Mouse (Mus musculus) CD4-positive helper T cell, adult 2 months (primary cell): ENCODE results near the gene Dhrs2.

Experiments
- DNase-seq: peaks from one replicate; pipeline ENCODE4 v3.0.0-alpha.2; 2012; ENCODE audit warnings: low read depth, missing footprints, low spot score

Gene Dhrs2

DNA sequence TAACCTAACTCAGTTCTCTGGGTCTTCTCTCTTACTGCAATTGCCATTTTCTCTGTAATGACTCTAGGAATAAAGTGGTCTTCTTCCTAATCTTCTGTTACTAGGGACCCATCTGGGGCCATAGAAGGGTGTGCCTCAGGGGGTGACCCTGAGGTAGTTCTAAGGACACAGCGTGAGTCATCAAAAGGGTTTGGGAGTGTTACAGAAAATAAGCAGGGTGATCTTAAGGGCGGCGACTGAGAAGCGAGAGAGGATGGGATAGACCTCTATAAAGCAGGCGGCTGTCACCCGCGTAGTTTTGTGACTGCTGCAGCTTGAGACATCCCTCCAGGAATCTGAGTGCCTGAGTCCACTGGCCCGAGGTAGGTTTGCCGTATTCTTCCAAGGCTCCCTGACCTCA is at the start of gene Dhrs2:
TSS of gene Dhrs2 (plus strand) at position 301 of the 400 bp plus-strand sequence.
- no peak for DNase-seq

DNA sequence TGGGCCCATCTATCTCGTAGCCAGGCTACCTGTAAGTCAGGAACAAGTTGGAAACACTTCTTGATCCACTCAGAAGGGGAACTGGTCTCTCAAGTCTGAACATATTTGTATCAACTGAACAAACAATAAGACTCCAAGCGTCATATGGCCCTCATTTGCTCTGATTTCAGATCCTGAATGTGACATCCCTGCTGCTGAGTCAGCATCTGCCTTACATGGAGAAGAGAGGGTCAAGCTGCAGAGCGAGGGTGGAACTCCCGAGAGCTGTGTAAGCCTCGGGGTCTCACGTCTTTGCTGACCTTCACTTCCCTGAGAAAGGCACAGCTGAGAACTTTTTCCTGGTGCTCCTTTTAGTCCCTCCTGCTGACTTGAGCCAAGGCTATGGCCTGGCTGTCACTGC is 47.6 kb upstream of the Dhrs2 start:
- DNase-seq, result no peak

DNA sequence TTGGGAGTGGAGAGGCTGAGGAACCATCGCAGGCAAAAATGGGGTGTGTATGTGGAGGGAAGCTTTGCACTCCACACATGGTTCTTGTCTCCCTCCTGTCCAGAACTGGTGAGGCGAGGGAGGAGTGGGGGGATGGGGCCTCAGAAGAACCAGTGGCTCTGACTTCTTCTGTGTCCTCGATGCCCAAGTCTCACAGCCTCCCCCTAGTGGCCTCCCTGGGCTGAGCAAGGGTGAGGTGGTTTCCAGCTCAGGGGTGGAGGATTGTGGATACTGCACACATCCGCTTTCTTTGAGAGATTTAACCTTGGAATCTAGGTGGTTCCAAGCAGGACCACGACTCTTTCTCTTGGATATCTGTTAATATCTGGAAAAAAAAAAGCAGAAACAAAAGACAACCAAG is 44.5 kb upstream of the Dhrs2 start:
- DNase-seq, result peak; percentile 42

DNA sequence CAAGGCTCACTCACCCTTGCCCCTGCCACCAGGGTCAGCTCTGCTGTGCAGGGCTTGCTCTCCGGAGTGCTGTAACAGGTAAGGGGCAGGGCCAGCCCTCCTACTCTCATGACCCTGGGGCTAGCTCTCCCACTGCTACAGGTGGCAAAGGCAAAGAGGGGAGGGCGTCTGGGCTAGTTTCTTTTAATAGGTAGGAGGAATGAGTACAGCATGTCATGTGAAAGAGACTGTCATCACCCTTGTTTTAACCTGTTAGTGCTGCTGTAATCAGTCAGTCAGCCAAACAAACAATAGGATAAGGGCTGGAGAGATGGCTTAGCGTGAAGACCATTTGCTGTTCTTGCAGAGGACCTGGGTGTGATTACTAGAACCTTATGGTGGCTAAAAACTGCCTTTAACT is 40.9 kb upstream of the Dhrs2 start:
- no peak for DNase-seq

DNA sequence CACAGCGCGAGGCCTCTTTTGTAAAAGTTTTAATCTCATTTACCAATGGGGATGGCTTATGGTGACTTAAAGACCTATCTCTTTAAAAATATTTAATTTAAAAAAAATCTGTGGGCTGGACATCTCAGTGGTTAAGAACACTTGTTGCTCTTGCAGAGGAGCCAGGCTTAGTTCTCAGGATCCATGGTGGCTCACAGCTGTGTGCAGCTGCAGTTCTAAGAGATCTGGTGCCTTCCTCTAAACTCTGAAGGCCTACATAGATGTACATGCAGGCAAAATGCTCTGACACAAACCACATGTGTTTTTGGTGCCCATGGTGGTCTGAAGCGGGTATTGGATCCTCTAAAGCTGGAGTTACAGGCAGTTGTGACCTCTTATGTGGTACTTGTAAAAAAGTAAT is 38.6 kb upstream of the Dhrs2 start:
- no peak for DNase-seq

DNA sequence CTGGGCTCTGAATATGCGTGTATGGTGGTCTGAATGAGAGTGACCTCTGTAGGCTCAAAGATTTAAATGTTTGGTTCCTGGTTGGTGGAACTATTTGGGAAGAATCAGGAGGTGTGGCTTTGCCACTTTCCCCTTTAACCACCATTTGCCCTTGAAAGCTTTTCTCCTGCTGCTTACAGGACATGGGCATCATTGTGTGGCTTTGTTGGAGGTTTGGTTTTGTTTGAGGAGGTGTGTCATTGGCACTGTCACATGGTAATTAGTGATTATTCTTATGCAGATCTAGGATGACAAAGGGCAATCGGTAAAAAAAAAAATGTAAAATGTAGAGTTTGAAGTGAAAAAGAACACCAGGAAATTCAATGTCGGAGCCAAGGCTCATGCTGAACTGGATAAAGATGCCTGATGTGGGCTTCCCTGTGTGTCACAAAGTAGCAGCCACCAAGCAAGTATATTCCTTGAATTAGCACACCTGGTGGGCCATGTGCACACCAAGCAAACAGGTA is 37.1 kb upstream of the Dhrs2 start:
- DNase-seq, result no peak

DNA sequence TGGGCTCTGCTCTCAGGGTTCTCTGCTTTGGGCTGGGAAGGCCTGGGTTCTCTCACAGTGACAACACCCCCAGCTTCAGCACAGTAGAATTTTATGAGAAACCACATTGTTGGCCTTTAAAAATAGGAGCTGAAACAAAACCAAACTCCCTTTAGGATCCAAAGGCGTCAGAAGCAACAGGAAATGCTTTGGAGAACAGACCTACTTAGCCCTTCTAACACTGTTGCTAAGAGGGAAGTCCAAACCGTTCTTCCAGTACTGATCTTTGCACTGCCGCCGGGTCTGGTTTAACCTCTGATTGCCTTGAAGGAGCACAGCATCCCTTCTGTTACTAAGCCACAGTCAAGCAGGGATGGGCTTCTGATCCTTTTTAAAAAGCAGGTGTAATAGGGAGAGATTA is 33.3 kb upstream of the Dhrs2 start:
- DNase-seq, result no peak

DNA sequence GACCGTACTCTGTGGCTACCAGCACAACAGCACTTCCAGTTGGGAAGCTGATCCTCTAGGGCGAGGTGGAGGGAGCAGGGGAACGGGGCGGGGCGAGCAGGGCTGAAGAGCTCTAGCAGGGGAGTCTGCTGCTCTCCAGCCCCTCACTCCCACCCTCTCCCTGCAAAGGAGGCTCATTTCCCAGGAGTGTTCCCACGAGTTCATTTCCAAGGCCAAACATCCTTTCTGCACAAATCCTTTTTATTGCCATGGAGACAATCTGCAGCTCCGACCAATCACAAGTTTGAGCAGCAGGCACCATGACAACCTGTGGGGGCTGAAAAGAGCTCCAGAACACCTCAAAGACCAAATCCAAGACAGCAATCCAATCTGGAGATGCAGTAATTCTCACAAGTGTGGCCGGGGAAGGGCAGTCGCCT is 32.4 kb upstream of the Dhrs2 start:
- DNase-seq, result no peak

DNA sequence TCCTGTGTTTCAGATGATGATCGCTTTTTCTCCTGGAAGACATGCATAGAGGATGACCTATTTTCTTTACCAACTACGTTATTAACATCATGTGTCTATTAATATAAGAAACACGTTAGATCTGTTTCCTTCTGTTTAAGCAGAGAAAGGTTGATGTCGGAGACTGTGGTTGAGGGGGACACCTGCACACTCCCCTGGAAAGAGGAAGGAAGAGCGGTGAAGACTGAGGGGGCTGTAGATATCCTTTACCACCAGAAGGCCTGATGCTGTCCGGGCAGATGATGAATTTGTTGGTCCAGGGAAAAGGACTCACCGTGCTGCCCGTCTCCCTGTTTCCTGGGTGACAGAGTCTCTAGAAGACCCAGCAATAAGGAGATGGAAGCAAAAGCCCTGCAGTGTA is 28.5 kb upstream of the Dhrs2 start:
- DNase-seq, result no peak

DNA sequence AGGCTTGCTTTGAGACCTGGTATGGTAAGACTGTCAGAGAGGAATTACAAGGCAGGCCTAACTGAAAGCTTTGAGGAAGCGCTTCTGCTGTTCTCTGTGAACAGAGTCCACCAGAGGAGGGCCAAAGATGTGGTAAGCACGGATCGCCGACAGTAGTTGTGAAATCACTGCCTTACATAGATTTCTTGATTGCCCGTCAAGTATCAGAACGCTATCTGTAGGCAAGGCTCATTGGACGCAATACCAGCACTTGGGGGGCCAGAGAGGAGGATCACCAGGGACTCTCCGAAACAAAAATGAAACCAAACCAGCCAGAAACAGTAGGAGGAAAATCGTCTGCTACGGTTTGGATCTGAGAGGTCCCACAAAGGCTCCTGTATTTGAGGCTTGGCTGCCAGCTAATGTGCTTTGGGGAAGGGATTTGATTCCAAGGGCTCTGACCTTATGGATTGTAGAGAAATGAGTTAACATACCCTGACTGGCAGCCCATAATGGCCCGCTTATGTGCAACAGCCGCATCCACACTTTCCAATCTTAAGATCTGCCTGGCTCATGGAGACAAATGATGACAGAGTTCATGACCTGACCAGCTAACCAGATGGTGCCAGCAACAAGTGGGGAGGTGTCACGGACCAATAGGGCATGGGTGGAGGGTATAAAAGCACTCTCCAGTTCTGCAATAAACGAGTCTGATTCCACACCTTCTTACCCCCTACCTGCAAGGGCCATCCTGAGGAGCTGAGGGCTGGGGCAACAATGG is 27.8 kb upstream of the Dhrs2 start:
- DNase-seq, result peak; percentile 59

DNA sequence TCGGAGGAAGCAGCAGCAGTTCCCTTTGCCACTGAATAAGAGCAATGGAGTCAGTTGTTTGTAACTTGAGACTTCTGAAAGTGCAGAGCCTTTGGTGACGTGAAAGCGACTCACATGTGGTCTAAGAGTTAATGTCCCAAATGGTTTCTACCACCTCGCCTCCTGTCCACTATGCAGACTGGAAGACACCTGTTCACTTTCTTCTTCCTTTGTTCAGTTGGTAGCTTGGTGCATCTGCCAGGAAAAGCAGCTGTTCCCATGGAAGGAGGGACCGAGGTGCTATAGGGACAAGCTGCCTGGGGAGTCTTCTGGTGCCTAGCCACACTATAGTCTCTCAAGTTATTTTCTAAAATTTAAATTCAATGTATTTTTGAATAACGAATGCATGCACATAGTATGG is 27.0 kb upstream of the Dhrs2 start:
- DNase-seq, result no peak

DNA sequence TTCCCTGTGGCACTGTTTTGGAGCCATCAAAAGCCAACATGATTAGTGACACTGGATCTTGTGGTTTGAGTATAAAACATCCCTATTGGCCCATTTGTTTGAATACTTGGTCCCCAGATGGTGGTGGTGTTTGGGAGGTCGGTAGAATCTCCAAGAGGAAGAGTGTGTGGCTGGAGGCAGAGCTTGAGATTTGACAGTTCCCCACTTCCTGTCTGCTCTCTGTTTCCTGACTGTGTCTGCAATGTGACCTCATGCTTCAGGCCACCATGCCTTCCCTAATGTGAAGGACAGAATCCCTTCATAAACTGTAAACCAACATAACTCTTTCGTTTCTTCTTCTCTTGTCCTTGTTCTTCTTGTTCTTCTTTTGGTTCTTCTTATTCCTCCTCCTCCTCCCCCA is 24.7 kb upstream of the Dhrs2 start:
- DNase-seq, result no peak

DNA sequence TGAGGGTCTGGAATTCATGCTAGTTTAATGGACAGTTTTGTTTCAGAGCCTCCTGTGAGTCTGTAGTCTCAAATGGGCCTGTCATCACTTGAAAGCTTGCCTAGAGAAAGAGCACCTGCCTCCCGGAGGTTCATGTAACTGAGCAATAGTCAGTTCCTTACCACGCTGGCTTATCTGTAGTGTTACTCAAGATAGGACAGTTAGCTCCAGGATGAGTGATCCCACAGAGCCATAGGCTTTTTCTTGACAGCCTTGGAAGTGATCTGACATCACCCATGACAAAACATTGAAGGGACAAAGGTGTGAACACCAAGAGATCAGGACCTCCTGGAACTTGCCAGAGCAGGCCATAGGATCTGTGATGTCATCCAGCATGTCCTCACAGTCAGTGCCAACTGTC is 23.6 kb upstream of the Dhrs2 start:
- no peak for DNase-seq

DNA sequence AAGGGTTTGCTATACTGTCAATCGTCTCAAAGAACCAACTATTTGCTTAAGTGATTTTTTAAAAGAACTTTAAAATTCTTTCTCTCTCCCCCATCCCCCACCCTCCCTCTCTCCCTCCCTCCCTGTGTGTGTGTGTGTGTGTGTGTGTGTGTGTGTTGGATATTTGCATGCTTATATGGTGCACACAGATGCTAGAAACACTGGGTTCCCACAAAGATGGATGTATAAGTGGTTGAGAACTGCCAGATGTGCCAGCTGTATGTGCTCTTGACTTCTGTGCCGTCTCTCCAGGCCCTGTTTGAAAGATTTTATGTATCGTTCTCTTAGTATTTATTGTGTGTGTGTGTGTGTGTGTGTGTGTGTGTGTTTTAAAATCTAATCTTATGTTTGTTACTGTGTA is 17.3 kb upstream of the Dhrs2 start:
- no peak for DNase-seq

DNA sequence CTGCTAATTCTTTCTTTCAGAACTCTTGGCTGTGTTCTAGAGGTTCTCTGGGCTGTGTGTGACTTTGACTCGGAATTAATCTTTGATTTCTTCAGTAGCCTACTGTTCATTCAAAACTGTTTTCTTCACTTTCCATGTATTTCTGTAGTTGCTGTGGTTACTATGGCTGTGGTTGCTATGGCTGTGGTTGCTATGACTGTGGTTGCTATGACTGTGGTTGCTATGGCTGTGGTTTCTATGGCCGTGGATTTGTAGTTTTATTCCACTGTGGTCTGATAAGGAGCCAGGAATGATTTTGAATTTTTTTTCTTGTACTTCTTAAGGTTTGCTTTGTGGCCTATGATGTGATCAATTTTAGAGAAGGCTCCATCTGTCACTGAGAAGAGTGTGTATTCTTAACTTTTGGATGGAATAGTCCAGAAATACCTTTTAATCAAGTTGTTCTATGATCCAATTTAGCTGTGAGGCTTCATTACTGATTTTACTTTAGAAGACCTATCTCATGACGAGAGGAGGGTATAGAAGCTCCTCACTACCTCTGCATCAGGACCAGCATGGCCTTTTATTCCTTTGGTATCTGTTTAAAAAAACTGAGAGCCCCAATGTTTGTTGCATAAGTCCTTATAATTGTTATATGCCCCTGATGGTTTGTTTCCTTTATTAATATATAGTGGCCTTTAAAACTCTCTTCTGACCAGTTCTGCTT is 16.6 kb upstream of the Dhrs2 start:
- peak; percentile 41 for DNase-seq

DNA sequence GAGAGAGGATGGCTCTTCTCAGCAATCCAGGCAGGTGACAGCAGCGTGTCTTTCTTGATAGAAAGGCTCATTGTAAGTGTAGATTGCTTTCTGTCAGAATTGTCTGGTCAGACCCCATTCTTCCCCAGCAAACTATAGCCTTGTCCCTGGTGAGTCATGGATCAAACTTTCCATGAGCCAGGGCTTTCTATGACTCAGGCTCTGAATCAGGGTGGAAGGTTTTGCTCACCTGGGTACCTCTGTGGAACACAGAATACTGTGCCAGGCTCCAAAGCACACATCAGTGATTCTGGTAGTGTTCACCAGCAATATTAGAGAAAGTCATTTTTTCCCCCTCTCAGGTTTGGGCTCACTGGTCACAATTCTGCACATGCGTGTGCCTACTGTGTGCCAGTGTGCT is 13.5 kb upstream of the Dhrs2 start:
- no peak for DNase-seq

DNA sequence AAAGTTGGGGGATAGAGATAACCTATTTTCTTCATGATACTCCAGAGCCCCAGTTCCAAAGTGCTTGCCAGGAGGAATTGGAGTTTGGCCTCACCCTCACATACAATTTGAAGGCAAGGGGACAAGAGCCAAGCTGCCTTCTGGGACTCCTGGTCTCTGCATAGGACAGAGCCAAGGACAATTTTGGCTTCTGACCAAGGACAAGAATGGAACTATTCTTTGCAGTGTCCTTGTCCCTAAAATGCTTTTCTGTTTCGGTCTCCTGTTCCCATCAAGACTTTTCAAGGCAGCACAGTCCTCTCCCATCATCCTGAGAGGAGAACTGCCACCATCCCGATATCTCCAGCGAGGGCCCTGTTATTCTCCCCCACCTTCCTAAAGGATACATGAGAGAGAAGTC is 8.2 kb upstream of the Dhrs2 start:
- no peak for DNase-seq

DNA sequence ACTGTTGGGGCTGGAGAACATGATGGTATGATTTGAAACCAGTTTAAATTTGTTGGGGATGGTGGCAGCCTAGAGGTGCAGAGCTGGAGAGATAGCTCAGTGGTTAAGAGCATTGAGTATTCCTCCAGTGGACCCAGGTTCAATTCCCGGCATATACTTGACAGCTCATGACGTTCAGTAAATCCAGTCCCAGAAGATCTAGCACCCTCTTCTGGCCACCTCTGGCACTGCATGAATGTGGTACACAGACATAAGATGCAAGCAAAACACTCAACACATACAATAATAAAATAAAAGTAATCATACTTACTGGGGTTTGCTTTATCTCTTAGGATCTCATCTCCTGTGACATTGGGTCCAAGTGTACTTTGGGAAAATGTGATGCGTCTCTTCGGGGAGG is 7.3 kb upstream of the Dhrs2 start:
- peak; percentile 50 for DNase-seq

DNA sequence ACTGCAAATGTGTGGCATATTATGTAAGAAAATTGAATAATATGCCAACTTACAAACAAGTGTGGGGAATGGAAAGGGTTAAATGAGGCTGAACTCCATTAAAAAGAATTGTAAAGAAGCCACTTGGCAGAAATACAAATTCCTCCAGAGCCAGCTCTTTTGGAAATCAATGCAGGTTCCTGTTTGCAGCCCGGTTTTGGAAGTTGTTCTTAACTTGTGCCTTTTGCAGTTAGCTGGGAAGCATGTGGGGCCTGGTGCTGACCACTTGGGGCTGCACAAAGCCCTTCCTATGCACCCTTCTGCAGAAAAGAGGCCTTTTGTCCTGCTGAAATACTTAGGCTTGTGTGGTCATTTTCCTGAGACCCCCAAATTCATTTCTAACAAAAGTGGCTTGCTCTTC is 1.4 kb downstream of the Dhrs2 start:
- no peak for DNase-seq

DNA sequence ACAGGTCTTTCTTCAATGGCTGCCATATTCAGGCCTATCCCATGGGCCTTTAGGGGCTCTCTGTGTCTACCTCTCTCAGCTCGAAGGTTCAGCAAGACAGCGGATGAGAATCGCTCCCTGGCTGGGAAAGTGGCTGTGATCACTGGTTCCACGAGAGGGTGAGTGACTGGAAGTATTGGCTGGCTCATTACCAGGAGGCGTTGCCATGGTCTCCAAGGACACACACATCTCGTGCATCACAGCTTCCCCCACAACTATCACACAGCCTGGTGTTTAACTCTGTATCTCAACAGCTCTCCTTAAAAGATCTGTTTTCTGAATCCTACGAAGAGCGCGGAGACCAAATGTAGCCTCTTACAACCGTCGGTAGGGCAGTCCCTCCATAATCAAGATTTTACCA is 12.8 kb downstream of the Dhrs2 start:
- no peak for DNase-seq

DNA sequence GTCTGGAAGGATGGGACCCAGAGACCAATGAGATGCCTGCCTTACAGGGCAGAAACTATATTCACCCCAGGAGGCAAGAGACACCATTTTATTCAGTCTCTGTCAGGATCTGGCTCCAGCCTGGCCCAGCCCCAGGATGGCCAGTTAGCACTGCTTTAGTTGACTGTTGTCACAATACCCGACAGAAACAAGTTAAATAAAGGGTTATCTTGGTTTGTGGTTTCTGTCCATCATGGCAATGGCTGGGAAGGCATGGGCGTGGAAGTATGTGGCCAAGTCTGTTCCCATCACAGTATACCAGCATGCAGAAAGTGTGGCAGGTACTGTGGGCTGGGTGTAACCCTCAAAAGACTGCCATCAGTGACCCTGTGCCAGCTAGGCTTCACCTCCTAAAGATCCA is 14.9 kb downstream of the Dhrs2 start:
- DNase-seq, result no peak

DNA sequence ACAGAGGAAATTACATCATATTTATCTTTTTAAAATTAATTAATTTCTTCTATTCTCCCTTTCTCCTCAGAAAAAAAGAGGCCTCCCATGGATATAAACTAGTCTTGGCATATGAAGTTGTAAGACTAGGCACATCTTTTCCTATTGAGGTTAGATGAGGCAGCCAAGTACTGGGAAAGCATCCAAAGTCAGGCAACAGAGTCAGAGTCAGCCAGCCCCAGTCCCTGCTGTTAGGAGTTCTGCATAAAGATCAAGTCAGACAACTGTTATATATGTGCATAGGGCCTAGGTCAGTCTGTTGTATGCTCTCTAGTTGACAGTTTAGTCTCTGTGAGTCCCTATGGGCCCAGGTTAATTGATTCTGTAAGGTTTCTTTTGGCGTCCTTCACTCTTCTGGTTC is 20.9 kb downstream of the Dhrs2 start:
- DNase-seq, result no peak

DNA sequence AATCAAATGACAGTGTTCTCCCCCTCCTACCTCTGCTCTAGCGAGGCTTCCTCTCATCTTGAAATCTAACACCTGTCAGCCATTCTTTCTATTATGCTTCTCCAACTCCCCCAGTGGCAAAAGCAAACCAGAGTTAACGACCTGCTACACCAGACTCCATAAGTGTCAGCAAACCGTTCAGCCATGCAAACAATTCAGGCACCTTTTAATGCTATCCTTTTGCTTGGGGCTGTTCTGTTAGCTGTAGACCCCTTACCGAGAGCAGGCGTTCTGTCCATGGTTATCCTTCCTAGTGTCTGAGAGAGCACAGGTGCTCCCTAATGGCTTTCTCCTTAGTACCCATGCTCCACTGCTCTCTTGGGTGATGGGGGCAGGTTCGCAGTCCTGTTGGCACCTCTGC is 25.4 kb downstream of the Dhrs2 start:
- no peak for DNase-seq
